Mouse (Mus musculus) forebrain, embryonic 11.5 days (tissue): ENCODE data around the gene Sbf2. TPM values are rescaled to one million over a fixed set of nuclear protein-coding genes. Genes with fewer than 3 reads are reported as not detected.

Experiments
- ATAC-seq: fragments of 200-750 bp; cut with Nextera tagmentation; replicated peaks from 2 replicates; pipeline ENCODE4 v1.8.0; 2017; ENCODE audit warnings: moderate TSS enrichment; ENCODE audit not compliant: low FRiP score
- DNase-seq: peaks from one replicate; pipeline ENCODE4 v3.0.0-alpha.2; 2017; ENCODE audit warnings: low spot score
- H3K27ac ChIP-seq: fragments of 300-500 bp; sonication (generic); 2 replicates; pipeline ENCODE4 v1.5.1; 2014; ENCODE audit warnings: low read depth, low read length
- H3K27me3 ChIP-seq: fragments of 300-500 bp; sonication (generic); 2 replicates; pipeline ENCODE4 v1.6.1; 2014; ENCODE audit warnings: mild to moderate bottlenecking, low read length, mixed read lengths; ENCODE audit not compliant: control insufficient read depth, insufficient read depth
- H3K36me3 ChIP-seq: fragments of 300-500 bp; sonication (generic); 2 replicates; pipeline ENCODE4 v1.6.1; 2014; ENCODE audit warnings: mild to moderate bottlenecking, low read length, moderate library complexity, mixed read lengths; ENCODE audit not compliant: control insufficient read depth, insufficient read depth
- H3K4me1 ChIP-seq: fragments of 300-500 bp; sonication (generic); replicated peaks from 2 replicates; pipeline ENCODE4 v1.6.1; 2014; ENCODE audit warnings: low read length, mixed read lengths; ENCODE audit not compliant: control insufficient read depth, insufficient read depth
- H3K4me2 ChIP-seq: fragments of 300-500 bp; sonication (generic); 2 replicates; pipeline ENCODE4 v1.6.1; 2014; ENCODE audit warnings: low read depth, mild to moderate bottlenecking, low read length, moderate library complexity, mixed read lengths; ENCODE audit not compliant: severe bottlenecking
- H3K4me3 ChIP-seq: fragments of 300-500 bp; sonication (generic); 2 replicates; pipeline ENCODE4 v1.5.1; 2014; ENCODE audit warnings: low read depth, low read length
- H3K9ac ChIP-seq: fragments of 300-500 bp; sonication (generic); 2 replicates; pipeline ENCODE4 v1.6.1; 2014; ENCODE audit warnings: low read length
- H3K9me3 ChIP-seq: fragments of 300-500 bp; sonication (generic); 2 replicates; pipeline ENCODE4 v1.6.1; 2016; ENCODE audit warnings: low read length, mixed read lengths; ENCODE audit not compliant: control insufficient read depth
- WGBS: fragments of 180-500 bp; shearing (Covaris S2); extraction: QIAGEN DNeasy Blood & Tissue Kit; methylation state at CpG from one replicate; pipeline ENCODE4 v1.1.7; 2014; 5-methylcytosine and 5-hydroxymethylcytosine counted together
- polyA plus RNA-seq: library from polyadenylated mRNA; unstranded; fragments of >200 nt; fragmentation: Nextera tagmentation; extraction: Ambion mirVana; gene quantifications from 2 replicates; pipeline ENCODE4 v1.2.1, GENCODE M21; 2014

The Sbf2 gene
- polyA plus RNA-seq, 1 experiment from 2014 or later: 45.1 TPM

DNA sequence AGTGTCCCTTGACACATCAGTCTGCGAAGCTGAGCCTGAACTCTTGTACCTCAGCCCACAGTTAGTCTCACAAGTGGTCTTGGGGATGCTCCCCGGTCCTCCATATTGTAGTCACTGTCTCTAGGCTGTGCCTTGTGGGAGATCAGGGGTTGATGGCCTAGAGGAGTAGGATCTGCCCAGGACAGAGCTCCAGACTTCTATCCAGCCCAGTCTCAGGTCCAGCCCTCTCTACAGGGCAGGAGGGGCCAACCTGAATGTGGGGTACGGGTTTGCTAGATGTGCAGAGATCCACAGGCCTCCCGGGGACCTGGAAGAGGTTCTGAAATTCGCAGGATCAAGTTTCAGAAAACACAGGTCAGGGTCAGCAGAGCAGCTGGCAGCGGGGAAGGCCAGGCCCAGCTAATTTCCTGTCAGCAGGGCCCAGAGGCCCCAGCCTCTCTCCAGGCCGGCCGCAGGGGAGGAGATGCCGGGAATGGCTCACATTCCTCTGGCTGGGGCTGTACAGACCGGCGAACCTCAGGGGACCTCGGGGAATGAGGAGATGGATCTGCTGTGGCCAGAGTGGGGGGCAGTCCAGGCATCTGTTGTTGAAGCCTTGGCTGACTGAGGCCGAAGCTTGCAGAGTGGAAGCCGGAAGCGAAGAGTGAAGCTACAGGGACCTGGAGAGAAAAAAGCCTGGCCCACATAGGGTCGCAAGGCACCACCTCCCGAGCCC, 317.7 kb downstream of the Sbf2 start:
- H3K27me3 ChIP-seq: no peaks in the 10 kb centered on the region
- H3K27ac ChIP-seq: peak overlapping the region; percentile 46; the same call in 1 of the 2 replicates
- WGBS: 40% methylated on average over 17 of the region's 17 CpGs
- ATAC-seq (peak; percentile 51; the same call in 1 of the 2 replicates), DNase-seq (peak; percentile 70)
- H3K4me1 ChIP-seq: no peaks in the 10 kb centered on the region
- H3K9me3 ChIP-seq: no peaks in the 10 kb centered on the region; the same call in 1 of the 2 replicates
- no peaks in the 10 kb centered on the region for H3K36me3 ChIP-seq
- H3K9ac ChIP-seq: no peak overlapping the region
- no peak overlapping the region for H3K4me3 ChIP-seq
- H3K4me2 ChIP-seq: no peak overlapping the region

- H3K27ac ChIP-seq: no peak overlapping the region
- H3K9ac ChIP-seq: no peak overlapping the region
- H3K4me2 ChIP-seq: no peak overlapping the region
- DNase-seq (no peak), ATAC-seq (no peak)
- WGBS: 74% methylated on average over 4 of the region's 4 CpGs
- H3K9me3 ChIP-seq: no peaks in the 10 kb centered on the region; the same call in 1 of the 2 replicates
- H3K4me1 ChIP-seq: no peaks in the 10 kb centered on the region
- no peak overlapping the region for H3K4me3 ChIP-seq
- H3K27me3 ChIP-seq: no peaks in the 10 kb centered on the region
- no peaks in the 10 kb centered on the region for H3K36me3 ChIP-seq
These were observed 325.1 kb downstream of the Sbf2 start for GRCm38 (mm10) chr7:110289647-110290046.

GRCm38 (mm10) chr7:110288731-110289191, 326.0 kb downstream of the Sbf2 start:
- H3K27me3 ChIP-seq: no peaks in the 10 kb centered on the region
- H3K36me3 ChIP-seq: no peaks in the 10 kb centered on the region
- no peaks in the 10 kb centered on the region; the same call in 1 of the 2 replicates for H3K9me3 ChIP-seq
- H3K27ac ChIP-seq: no peak overlapping the region
- no peaks in the 10 kb centered on the region for H3K4me1 ChIP-seq
- no peak overlapping the region for H3K4me2 ChIP-seq
- DNase-seq: no peak
- 71% methylated on average over 6 of the region's 6 CpGs for WGBS
- no peak overlapping the region for H3K4me3 ChIP-seq
- no peak overlapping the region for H3K9ac ChIP-seq
- ATAC-seq: no peak; the same call in 1 of the 2 replicates

DNA sequence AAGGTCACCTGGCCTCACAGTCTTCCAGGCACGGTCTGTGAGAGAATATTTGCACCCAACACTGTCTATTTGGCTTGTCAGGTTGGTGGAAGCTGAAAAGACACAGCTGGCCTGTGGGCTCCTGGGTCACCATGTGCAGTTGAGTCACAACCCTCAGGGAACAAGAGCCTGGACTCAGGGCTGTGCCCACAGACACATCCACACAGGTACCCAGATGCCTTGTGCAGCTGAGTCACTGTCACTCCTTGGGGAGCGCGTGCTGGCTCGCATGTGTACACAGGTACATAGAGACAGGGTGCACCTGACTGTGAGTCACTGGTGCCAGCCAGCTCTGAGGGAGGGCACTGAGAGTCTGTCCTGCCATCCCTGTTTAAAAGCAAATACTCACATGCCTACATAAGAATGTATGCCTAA, 326.5 kb downstream of the Sbf2 start:
- ATAC-seq (no peak), DNase-seq (no peak)
- Histone ChIP-seq H3K9ac (no peak overlapping the region), H3K27ac (no peak overlapping the region), H3K27me3 (no peaks in the 10 kb centered on the region), H3K4me2 (no peak overlapping the region), H3K9me3 (no peaks in the 10 kb centered on the region; the same call in 1 of the 2 replicates), H3K36me3 (no peaks in the 10 kb centered on the region), H3K4me3 (no peak overlapping the region), H3K4me1 (no peaks in the 10 kb centered on the region)
- WGBS: 90% methylated on average over 4 of the region's 4 CpGs

DNA sequence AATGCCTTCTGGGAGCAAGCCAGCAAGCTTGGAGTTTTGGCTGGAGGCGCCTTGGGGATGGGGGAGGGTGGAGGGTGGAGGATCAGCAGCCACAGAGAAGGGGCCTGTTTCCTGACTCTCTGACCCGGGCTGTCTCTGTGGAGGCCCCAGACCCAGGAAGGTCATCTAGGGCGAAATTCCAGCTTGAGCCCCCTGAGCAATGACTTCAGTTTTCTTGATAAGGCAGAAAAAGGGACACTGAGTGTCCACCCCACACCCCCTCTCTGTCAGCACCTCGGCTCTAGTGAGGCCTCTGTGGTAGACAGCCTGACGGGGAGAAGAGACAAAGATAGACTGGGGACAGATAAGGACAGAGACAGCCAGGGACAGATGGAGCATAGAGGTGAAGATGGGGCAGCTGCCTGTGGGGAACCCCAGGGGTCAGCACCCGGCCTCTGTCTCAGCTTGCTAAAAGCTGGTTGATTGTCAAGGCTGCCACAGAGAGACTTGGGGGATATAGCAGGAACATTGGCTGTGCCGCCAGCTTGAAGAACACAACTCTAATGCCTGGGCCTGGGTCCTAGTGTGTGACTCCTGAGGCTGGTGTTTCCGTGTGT, 327.1 kb downstream of the Sbf2 start:
- 0 out of 2 replicates have a peak, but pooled peaks have one; percentile 4 for ATAC-seq
- DNase-seq: no peak
- Histone ChIP-seq H3K27me3 (no peaks in the 10 kb centered on the region), H3K9ac (no peak overlapping the region), H3K36me3 (no peaks in the 10 kb centered on the region), H3K4me2 (no peak overlapping the region), H3K4me1 (no peaks in the 10 kb centered on the region), H3K27ac (no peak overlapping the region), H3K4me3 (no peak overlapping the region), H3K9me3 (no peaks in the 10 kb centered on the region)
- WGBS: 62% methylated on average over 8 of the region's 8 CpGs

DNA sequence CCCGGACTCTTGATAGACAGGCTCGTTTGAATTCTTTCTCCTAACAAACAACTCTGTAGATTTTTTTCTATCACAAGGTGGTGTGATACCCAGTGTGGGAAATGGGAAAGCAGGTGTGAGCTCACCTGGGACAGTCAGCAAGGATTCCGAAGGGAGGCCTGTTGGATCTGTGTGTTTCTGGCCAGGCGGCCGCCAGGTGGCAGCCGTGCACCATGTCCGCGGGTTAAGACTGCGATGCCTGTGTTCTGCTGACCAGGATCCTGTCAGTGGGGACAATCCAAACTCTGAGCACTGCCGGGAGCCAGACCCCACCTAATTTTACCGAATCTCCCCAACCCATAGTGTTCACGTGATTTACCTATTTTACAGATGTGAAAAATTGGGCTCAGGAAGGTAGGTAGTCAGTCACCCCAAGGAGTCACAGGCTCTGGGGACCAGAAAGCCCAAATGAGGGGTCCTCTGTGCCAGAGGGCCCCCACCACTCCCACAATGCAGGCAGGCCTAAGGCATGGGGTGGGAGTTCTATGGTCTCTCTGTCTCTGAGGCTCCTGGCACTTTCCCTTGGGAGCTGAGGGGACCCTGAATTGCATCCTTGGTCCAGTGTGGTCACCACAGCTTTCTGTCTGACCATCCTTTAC, 327.8 kb downstream of the Sbf2 start:
- peak; percentile 91 for DNase-seq
- H3K27ac ChIP-seq: no peak overlapping the region
- WGBS: 7% methylated on average over 12 of the region's 12 CpGs

GRCm38 (mm10) chr7:110286198-110286732, 328.5 kb downstream of the Sbf2 start:
- no peak for ATAC-seq
- 83% methylated on average over 8 of the region's 8 CpGs for WGBS

More for the DNA sequence above, 327.8 kb downstream of the Sbf2 start:
- no peaks in the 10 kb centered on the region for H3K27me3 ChIP-seq
- no peaks in the 10 kb centered on the region for H3K36me3 ChIP-seq
- ATAC-seq: peak; percentile 81
- H3K4me2 ChIP-seq: no peak overlapping the region
- no peak overlapping the region for H3K9ac ChIP-seq
- H3K9me3 ChIP-seq: no peaks in the 10 kb centered on the region
- no peaks in the 10 kb centered on the region for H3K4me1 ChIP-seq
- H3K4me3 ChIP-seq: no peak overlapping the region

DNA sequence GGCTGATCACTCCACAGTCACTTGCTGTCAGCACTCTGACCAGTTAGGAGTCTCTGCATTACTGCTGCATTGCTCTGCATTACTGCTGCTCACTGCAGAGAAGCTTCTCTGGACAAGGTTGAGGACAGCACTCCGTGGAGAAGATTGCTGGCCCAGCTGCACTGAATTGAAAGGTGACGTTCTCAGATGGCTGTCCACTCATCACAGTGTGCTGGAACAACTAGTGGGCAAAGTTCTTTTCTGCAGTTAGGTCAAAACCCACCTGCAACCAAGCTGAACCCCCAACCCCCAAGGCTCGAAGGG, 328.9 kb downstream of the Sbf2 start:
- no peak overlapping the region for H3K4me3 ChIP-seq
- ATAC-seq (no peak), DNase-seq (no peak)
- no peak overlapping the region for H3K9ac ChIP-seq
- H3K36me3 ChIP-seq: peaks cover 2% of the 10 kb centered on the region; the same call in 1 of the 2 replicates
- H3K27me3 ChIP-seq: no peaks in the 10 kb centered on the region
- no peak overlapping the region for H3K27ac ChIP-seq
- no peaks in the 10 kb centered on the region for H3K9me3 ChIP-seq
- H3K4me1 ChIP-seq: no peaks in the 10 kb centered on the region
- H3K4me2 ChIP-seq: no peak overlapping the region
- 78% methylated on average over 3 of the region's 3 CpGs for WGBS

More at GRCm38 (mm10) chr7:110286198-110286732, 328.5 kb downstream of the Sbf2 start:
- Histone ChIP-seq H3K9me3 (no peaks in the 10 kb centered on the region), H3K27ac (no peak overlapping the region), H3K4me3 (no peak overlapping the region), H3K4me2 (no peak overlapping the region), H3K9ac (no peak overlapping the region), H3K27me3 (no peaks in the 10 kb centered on the region), H3K4me1 (no peaks in the 10 kb centered on the region), H3K36me3 (peaks cover 2% of the 10 kb centered on the region; the same call in 1 of the 2 replicates)
- DNase-seq: no peak
